Mouse (Mus musculus): ENCODE data around the gene Ddc.
A peak's percentile ranks its signal among the peaks of the same experiment; 100 is the strongest.

The Ddc gene

DNA sequence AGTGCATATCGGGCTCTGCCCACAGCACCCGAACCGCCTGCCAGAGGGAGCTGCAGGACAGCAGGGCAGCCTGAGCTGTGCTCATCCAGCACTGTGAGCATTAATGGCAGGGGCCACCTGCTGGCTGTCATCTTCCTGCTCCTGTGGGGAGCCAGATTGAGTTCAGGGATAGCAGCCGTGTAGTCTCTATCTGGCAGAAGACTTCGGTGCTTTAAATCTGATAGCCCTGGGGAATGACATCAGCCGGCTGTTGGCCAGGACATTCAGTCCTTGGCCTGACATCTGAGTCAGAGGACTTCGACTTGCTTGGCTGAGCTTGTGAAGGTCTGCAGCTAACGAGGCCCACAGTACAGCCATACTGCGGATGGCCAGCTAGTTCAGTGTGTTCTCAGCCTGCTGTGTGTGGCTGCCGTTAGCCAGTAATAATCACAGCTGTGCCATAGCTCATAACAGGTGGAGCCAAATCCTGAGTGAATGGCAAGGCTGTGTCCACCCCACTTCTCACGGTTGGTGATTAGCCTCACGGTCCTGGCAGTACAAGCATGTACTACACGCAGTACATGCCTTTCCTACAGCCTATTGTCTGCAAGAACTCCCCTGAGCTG is 53.5 kb downstream of the Ddc start:
- DNase-seq (ENCODE audit: low spot score): peak; percentile 51

DNA sequence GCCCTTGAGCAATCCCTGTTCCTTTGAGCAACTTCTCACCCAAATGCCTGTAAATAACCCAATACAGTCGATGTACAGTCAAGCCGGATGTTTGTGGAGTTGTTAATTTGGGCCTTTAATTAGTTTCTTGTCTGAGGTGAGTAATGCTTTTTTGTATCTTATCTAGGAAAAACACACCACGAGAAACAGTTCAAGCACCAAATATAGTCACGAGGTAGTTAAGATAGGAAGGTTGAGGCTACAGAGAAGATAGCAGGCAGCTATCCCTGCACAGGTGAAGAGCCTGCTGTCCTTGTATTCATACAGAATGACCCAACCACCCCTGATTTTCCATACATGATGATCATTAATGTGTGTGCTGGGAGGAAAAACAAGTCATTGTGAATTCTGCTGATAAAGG is 56.4 kb downstream of the Ddc start:
- DNase-seq (ENCODE audit: low spot score): no peak

DNA sequence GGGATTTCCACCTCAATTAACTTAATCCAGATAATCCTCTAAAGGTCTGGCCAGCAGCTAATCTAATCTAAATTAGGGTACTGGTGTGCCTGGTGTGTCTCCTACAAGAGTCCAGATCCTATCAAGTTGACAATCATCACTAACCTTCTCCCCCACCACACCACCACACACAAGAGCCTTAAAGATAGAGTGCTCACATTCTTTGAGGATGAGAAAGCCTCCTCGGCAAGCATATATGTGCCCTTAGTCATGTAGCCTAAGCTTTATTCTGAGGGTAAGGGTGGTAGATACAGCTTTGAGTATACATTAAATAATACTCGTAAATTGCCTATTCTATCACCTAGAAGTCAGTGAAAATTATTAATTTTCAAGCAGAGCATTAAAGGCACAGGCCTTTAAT is 57.2 kb downstream of the Ddc start:
- no peak for DNase-seq (ENCODE audit: low spot score)

DNA sequence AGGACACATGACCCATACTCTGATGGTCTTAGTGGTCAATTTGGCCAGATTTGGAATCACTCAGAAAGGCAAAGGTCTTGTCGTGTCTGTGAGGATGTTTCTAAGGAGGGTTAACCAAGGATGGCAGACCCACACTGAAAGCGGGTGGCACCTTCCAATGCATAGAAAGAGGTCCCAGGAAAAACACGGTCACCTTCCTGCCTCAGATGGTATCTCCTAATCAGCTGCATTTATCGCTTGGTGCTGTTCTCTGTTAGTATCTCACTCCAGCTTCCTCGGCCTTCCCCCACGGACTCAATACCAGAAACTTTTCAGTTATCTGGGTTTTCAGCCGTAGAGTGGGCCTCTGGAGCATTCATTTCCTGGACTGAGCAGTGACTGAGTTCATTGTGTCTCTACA is 58.1 kb downstream of the Ddc start:
- no peak for DNase-seq (ENCODE audit: low spot score)

DNA sequence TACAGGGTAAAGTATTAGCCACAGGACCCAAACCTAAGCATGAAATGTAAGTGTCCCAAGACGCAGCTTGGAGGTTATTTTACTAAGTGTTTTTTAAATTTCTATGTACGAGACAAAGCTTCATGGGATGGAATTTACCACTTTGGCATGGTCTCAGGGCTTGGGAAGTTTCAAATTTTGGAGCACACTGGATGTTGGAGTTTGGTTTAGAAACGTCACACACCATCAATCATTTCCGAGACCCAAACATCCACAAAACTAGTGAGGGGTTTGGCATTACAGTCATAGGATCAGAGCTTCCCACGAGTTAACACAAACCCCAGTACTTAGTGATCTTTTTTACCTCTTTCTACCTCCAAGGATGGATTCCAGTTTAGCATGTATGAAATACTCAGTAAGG is 60.6 kb downstream of the Ddc start:
- DNase-seq (ENCODE audit: low spot score): no peak

- peak; percentile 71 for DNase-seq (ENCODE audit: low spot score)
These were observed 61.1 kb downstream of the Ddc start for GRCm38 (mm10) chr11:11836713-11837370.

- peak; percentile 30 for DNase-seq (ENCODE audit: low spot score)
These were observed 61.7 kb downstream of the Ddc start for GRCm38 (mm10) chr11:11836262-11836661.

DNA sequence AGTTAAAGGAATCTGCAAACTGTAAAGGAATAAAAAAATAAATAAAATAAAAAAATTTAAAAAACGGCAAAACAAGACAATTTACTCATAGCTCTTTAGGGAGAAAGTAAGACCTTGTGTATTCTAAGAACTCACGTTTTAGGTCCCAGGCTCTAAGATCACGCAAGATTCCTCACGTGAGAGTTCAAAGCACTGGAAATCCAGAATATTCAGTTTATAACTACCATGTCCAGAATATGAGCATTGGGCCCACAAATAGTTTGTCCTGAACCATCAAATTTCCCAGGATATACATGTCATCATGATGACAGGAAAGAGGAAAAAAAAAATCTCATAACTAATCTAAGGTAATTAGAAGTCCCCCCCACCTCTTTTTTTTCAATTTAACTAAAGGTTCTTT is 62.2 kb downstream of the Ddc start:
- DNase-seq (ENCODE audit: low spot score): no peak

GRCm38 (mm10) chr11:11835361-11835760 is 62.6 kb downstream of the Ddc start:
- DNase-seq (ENCODE audit: low spot score): peak; percentile 74

GRCm38 (mm10) chr11:11833100-11833499 is 64.8 kb downstream of the Ddc start:
- DNase-seq (ENCODE audit: low spot score): peak; percentile 56

GRCm38 (mm10) chr11:11832755-11833084 is 65.2 kb downstream of the Ddc start:
- no peak for DNase-seq (ENCODE audit: low spot score)

DNA sequence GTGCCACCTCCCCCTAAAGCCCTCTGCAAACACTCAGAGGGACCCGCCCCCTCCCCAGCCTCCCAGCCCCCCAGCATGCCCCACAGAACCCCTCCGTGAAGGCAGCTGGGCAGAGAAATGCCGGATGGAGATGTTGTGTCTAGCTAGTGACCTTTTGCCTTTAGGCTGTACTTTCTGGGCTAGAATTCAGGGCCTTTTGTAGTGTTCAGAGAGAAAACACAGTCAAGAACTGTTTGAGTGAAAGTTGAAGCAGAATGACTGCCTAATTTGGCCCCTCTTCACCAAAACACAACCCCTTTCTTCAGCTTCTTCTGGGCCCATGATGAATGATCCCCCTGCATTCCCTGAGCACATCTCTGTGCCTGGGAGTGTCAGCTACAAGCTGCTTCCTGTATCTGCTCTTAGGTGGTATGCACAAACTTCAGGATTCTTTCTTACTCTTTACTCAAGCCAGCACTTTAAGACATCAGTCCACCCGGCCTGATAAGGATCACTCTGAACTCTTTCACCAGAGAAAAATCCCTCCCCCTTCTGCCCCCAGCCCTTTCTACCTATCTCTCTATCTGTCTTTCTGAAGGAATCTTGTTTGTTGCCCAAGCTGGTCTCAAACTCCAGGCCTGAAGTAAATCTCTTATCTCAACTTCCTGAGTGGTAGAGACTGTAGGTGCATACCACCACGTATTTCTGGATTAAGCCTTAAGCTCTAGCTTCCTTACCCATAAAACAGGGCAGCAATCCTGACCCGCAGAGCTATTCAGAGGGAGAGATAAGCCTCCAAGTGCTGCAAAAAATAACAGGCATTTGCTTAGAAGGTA is 65.8 kb downstream of the Ddc start:
- peak; percentile 91 for DNase-seq (ENCODE audit: low spot score)

- DNase-seq (ENCODE audit: low spot score): no peak
These were observed 66.4 kb downstream of the Ddc start for GRCm38 (mm10) chr11:11831526-11831925.

DNA sequence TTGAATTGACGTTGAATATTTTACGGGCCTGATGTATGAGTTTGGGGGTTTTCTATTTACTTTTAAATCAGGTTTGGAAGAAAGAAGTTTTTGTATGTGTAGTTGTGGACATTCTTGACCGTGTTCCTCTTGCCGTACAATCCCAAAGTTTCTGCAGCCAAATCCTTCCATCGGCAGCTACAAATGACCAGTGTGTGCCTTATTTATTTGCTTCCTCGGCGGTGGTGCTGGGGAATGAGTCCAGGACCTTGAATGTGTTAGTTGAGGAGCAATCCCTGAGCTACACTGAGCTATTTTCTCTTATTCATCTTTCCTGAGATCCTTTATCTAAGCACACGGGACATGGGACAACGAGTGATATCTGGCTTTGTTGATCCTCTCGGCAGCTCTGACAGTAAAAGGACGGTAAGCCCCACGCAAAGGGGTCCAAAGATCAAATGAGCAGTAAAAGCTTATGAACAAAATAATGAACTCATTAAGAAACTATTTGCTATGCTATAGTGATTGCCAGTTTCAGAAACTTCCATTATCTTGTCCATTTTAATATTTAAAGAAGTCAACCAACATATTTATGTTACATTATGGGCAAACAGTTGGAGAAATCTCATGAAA is 67.0 kb downstream of the Ddc start:
- DNase-seq (ENCODE audit: low spot score): peak; percentile 39

- peak; percentile 54 for DNase-seq (ENCODE audit: low spot score)
These were observed 68.6 kb downstream of the Ddc start for GRCm38 (mm10) chr11:11829161-11830000.

GRCm38 (mm10) chr11:11828761-11829160 is 69.2 kb downstream of the Ddc start:
- DNase-seq (ENCODE audit: low spot score): peak; percentile 45

- no peak for DNase-seq (ENCODE audit: low spot score)
These were observed 69.7 kb downstream of the Ddc start for GRCm38 (mm10) chr11:11828251-11828650.

- DNase-seq (ENCODE audit: low spot score): no peak
These were observed 71.5 kb downstream of the Ddc start for GRCm38 (mm10) chr11:11826475-11826874.

GRCm38 (mm10) chr11:11825670-11826069 is 72.3 kb downstream of the Ddc start:
- no peak for DNase-seq (ENCODE audit: low spot score)

DNA sequence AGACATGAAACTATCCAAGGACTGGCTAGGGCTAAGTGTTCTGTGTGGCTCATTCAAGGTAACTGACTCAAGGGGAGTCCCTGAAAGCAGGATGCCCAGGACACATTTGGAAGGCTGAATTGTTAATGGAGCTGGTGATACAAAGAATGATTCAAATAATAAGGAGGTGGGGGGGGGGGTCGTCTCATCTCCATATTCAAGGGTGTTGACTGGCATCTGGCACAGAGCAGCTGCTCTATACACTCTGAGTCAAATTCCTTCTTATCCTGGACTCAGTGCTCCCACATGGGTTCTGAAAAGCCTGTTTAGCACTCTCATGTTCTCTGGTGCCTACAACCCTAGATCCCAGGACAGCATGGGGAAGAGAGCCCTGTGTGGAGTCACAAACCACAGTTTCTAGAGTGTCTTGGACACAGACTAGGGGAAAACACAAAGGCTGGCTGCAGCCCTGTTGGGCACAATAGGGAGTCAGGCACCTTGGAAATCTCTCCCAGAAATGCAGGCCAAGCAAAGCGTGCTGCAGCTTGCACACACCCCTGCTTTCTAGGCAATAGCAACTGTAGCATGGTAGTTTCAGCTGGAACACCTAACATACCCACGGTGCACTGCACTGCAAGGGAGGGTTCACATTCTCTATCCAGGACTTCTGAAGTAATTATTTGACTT is 72.8 kb downstream of the Ddc start:
- no peak for DNase-seq (ENCODE audit: low spot score)

All from yolk sac, embryonic 10.5 days (tissue).